Mouse (Mus musculus): ENCODE results near the gene Camkk2.

GRCm38 (mm10) chr5:122683926-122684325, 95.3 kb downstream of the Camkk2 start:
- no peak for TF ChIP-seq CTCF (conservative IDR thresholded peaks at IDR 0.05; ENCODE audit: low read length)
- no peak for TF ChIP-seq NANOG (IDR thresholded peaks at IDR 0.05; ENCODE audit: borderline replicate concordance, low read length)
- TF ChIP-seq POU5F1 (IDR thresholded peaks at IDR 0.05; ENCODE audit: borderline replicate concordance, low read length) = no peak

Data from E14TG2a.4 (cell line).